Mouse (Mus musculus) megakaryocyte, embryonic 14.5 days (primary cell): ENCODE measurements around the gene Cdhr4.

Experiments used
- FLI1 ChIP-seq: IDR thresholded peaks from 2 replicates; pipeline ENCODE4 v1.6.1; 2012; ENCODE audit warnings: low read length, inconsistent platforms, mixed read lengths
- GATA1 ChIP-seq: IDR thresholded peaks from 3 replicates; pipeline ENCODE4 v1.6.1; 2012; ENCODE audit warnings: mixed read lengths, low read length, inconsistent platforms, borderline replicate concordance

- TF ChIP-seq GATA1, result no peak
- TF ChIP-seq FLI1, result no peak
Observed at GRCm38 (mm10) chr9:107987950-107988349, 4.3 kb upstream of the Cdhr4 start.
